Mouse (Mus musculus) forebrain, embryonic 13.5 days (tissue): ENCODE measurements at regions not wholly inside any gene's neighbourhood (a gene's known extent, or its start where the extent isn't known, plus 50 kb on each side); places are given as distances from the start of the nearest gene placed in this dataset.
A peak's percentile ranks its signal among the peaks of the same experiment; 100 is the strongest.

ENCODE experiments used
- ATAC-seq: fragments of 200-750 bp; cut with Nextera tagmentation; 2 replicates; pipeline ENCODE4 v1.8.0; 2017
- H3K27ac ChIP-seq: fragments of 300-500 bp; sonication (generic); 2 replicates; pipeline ENCODE4 v1.5.1; 2015; ENCODE audit warnings: inconsistent platforms, mild to moderate bottlenecking, moderate library complexity
- H3K27me3 ChIP-seq: fragments of 300-500 bp; sonication (generic); 2 replicates; pipeline ENCODE4 v1.6.1; 2015; ENCODE audit warnings: mild to moderate bottlenecking, inconsistent platforms
- H3K36me3 ChIP-seq: fragments of 300-500 bp; sonication (generic); 2 replicates; pipeline ENCODE4 v1.6.1; 2015; ENCODE audit warnings: mild to moderate bottlenecking, inconsistent platforms; ENCODE audit not compliant: poor library complexity, severe bottlenecking
- H3K4me1 ChIP-seq: fragments of 300-500 bp; sonication (generic); 2 replicates; pipeline ENCODE4 v1.6.1; 2015; ENCODE audit warnings: inconsistent platforms
- H3K4me2 ChIP-seq: fragments of 300-500 bp; sonication (generic); 2 replicates; pipeline ENCODE4 v1.6.1; 2015; ENCODE audit warnings: inconsistent platforms, mild to moderate bottlenecking, moderate library complexity
- H3K4me3 ChIP-seq: fragments of 300-500 bp; sonication (generic); 2 replicates; pipeline ENCODE4 v1.5.1; 2015; ENCODE audit warnings: mild to moderate bottlenecking, inconsistent platforms
- H3K9ac ChIP-seq: fragments of 300-500 bp; sonication (generic); 2 replicates; pipeline ENCODE4 v1.6.1; 2015; ENCODE audit warnings: mild to moderate bottlenecking, inconsistent platforms
- H3K9me3 ChIP-seq: fragments of 300-500 bp; sonication (generic); replicated peaks from 2 replicates; pipeline ENCODE4 v1.6.1; 2016; ENCODE audit warnings: inconsistent platforms
- WGBS: fragments of 180-500 bp; shearing (Covaris S2); methylation state at CpG from one replicate; pipeline ENCODE4 v1.1.7; 2015; 5-methylcytosine and 5-hydroxymethylcytosine counted together

DNA sequence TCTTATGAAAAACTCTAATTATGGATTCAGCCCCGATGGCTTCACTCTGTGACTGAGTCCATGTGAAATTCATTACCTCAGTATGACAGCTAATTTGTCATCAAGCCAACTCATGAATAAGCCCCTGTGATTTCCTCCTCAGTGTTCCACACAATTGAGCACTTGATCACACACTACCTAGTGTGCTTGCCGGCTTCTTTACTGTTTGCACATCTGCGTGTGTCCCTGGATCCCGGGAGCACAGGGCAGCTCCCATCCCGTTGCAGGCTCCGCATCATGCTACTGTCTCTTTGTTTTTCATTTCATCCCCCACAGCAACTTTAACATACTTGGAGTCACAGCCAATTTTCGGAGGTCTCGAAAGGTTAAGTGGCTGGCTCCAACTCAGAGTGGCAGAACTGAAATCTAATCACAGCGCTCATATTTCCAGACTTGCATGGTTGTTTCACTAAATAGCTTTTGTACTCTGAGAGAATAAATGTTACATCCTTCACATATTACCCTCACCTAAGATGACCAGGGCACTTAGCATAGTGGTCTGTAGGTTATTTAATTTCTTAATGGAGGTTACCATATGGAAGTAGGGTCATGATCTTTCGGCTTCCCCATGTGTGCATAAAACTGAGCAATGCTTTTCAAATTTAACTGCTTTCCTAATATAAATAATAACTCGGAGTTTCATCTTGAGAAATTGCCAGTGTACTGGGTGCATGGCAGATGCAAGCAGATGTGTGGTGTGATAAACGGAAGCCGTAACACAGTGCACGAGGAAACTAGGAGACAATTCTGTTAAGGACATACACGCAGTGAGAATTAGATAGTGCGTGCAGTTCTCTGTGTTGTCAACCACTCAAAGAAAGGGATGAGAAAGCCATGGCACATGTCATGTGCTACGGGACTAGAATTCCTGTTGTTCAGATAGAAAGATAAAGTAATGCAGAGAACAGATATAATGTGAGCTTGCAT lies 313.0 kb upstream of the 5930422O12Rik start:
- Histone ChIP-seq H3K27me3 (no peaks in the 10 kb centered on the region), H3K4me1 (peaks cover 14% of the 10 kb centered on the region), H3K36me3 (no peaks in the 10 kb centered on the region), H3K4me2 (no peak overlapping the region), H3K4me3 (no peak overlapping the region), H3K9ac (no peak overlapping the region), H3K27ac (0 out of 2 replicates have a peak overlapping the region, but pooled peaks have one; percentile 5), H3K9me3 (no peaks in the 10 kb centered on the region)
- WGBS = 73% methylated on average over 17 of the region's 17 CpGs
- ATAC-seq = peak; percentile 75

DNA sequence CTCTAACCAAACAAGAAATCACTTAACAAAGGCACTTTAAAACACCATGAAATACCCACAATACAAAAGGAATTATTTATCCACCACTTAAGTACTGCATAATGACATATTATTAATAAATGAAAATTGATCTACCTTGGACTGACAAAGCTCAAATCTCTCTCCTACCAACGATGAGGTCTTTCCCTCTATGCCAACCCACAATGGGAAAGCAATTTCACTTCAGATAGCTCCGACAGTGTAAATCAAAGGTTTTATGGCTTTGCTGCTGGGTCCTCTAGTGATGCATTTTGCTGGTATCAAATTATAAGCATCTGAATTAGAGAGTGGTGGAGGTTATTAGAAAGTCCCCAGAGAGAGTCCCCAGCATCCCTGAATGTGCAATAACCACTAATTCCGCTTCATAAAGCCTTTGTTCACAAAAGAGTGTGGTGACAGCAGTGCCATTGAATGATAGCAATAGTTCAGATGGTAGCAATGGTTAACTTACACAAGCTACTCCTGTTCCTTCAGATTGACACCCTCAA lies 305.4 kb upstream of the 5930422O12Rik start:
- Histone ChIP-seq H3K9me3 (no peaks in the 10 kb centered on the region), H3K27ac (no peak overlapping the region), H3K9ac (no peak overlapping the region), H3K4me3 (no peak overlapping the region), H3K27me3 (no peaks in the 10 kb centered on the region), H3K36me3 (no peaks in the 10 kb centered on the region), H3K4me1 (no peaks in the 10 kb centered on the region), H3K4me2 (no peak overlapping the region)
- 80% methylated on average over 3 of the region's 3 CpGs for WGBS
- ATAC-seq = no peak

DNA sequence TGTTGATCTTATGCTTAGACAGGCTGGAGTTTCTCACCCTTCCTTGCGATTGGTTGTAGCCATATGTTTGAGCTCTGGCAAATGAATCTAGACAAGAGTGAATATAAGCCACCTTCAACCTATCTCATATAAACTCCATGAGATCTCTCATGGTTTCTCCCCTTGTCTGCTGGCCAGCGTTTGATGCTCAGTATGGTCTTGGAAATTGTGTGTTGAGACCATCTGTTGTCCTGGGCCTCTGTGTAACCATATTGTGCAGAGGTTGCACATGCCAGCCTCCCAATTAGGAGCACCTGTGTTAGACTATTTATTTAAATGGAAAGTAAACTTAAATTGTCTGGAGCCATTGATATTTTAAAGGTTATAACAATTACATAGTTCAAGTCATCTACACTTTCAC lies 301.5 kb upstream of the 5930422O12Rik start:
- H3K27ac ChIP-seq = no peak overlapping the region
- no peak overlapping the region for H3K4me3 ChIP-seq
- no peak for ATAC-seq
- H3K4me1 ChIP-seq = no peaks in the 10 kb centered on the region
- no peak overlapping the region for H3K9ac ChIP-seq
- no peaks in the 10 kb centered on the region for H3K9me3 ChIP-seq
- 85% methylated on average over 2 of the region's 2 CpGs for WGBS
- H3K36me3 ChIP-seq = no peaks in the 10 kb centered on the region
- no peaks in the 10 kb centered on the region for H3K27me3 ChIP-seq
- H3K4me2 ChIP-seq = no peak overlapping the region

DNA sequence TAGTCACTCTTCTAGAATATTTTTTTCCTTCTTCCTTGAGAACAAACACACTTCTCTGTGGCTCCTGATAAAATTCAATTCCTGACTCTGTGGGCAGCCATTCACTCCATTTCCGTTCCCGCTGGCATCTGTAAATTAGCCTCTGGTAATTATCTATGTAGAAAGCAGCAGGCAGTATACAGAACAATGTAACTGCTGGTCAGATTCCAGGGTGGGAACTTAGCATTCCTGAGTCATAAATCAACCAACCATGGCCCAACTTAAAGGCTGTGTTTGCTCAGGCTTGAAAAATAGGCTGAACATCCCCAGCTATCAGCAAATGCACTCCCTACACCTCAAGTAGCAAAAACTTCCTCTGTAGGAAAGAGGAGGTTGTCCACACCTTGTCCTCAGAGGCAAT lies 289.6 kb upstream of the 5930422O12Rik start:
- no peaks in the 10 kb centered on the region for H3K36me3 ChIP-seq
- 1% methylated on average over 2 of the region's 2 CpGs for WGBS
- H3K27ac ChIP-seq = no peak overlapping the region
- ATAC-seq = no peak
- no peak overlapping the region for H3K4me3 ChIP-seq
- no peak overlapping the region for H3K4me2 ChIP-seq
- no peaks in the 10 kb centered on the region for H3K9me3 ChIP-seq
- H3K4me1 ChIP-seq = peaks cover 6% of the 10 kb centered on the region; the same call in 1 of the 2 replicates
- no peaks in the 10 kb centered on the region for H3K27me3 ChIP-seq
- H3K9ac ChIP-seq = no peak overlapping the region

DNA sequence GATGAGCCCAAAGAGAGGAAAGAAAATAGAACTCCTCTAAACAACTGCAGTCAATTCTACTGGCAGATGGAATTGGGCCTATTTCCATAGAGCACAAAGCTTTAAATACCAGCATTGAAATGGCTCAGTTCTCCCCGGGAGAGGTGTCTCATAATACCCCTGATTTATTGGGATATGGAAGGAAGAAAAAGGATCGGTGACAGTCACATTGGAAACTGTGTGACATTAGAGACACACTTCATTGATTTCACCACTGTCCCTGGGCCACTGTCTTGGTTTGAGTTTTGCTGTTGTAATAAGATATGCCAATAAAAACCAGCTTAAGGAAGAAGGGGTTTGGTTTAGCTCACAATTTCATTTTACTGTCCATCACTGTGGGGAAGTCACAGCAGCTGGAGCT lies 288.7 kb upstream of the 5930422O12Rik start:
- Histone ChIP-seq H3K4me3 (no peak overlapping the region), H3K9me3 (no peaks in the 10 kb centered on the region), H3K36me3 (no peaks in the 10 kb centered on the region), H3K27me3 (no peaks in the 10 kb centered on the region), H3K9ac (no peak overlapping the region), H3K4me2 (no peak overlapping the region), H3K27ac (no peak overlapping the region), H3K4me1 (peaks cover 6% of the 10 kb centered on the region; the same call in 1 of the 2 replicates)
- WGBS = 41% methylated on average over 2 of the region's 2 CpGs
- no peak for ATAC-seq

DNA sequence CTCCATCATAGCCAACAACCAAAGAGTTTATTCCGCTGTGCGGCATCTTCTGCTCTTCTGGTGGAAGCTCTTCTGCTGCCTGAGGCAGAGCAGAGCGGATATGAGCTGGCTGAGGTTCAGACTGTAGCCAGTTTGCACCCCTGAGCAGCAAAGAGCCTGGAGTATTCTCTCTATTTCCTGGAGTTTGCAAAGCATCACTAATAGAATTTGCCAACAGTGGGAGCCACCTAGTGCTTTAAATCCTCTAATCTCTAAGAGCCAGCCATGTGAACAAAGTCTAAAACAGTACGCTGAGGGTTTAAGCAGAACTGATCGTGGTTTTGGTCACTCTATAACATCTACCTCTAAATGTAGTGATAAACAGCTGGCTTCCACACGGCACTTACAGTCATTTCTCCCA lies 250.9 kb upstream of the 5930422O12Rik start:
- peaks cover 6% of the 10 kb centered on the region for H3K9me3 ChIP-seq
- H3K4me3 ChIP-seq = no peak overlapping the region
- ATAC-seq = no peak
- no peaks in the 10 kb centered on the region for H3K4me1 ChIP-seq
- no peak overlapping the region for H3K4me2 ChIP-seq
- WGBS = 86% methylated on average over 6 of the region's 6 CpGs
- no peak overlapping the region for H3K27ac ChIP-seq
- H3K36me3 ChIP-seq = no peaks in the 10 kb centered on the region
- no peak overlapping the region for H3K9ac ChIP-seq
- H3K27me3 ChIP-seq = no peaks in the 10 kb centered on the region

DNA sequence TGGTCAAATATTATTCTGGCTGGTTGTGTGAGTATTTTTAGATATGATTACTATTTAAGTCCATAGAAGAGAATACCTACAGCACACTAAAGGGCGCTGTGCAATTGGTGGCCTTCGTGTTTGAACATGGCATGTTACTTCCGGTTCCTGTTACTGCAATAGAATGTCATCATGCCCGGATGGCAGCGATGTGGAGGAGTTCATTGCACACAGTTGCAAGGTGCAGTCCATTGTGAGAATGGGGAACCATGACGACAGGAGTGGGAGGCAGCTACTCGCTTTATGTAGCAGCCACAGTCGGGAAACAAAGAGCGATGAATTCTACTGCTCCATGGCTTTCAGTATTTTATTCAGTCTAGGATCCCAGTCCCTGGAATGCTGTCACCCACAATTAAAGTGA lies 245.5 kb upstream of the 5930422O12Rik start:
- Histone ChIP-seq H3K9me3 (peaks cover 6% of the 10 kb centered on the region), H3K4me2 (no peak overlapping the region), H3K36me3 (no peaks in the 10 kb centered on the region), H3K9ac (no peak overlapping the region), H3K4me3 (no peak overlapping the region), H3K27me3 (no peaks in the 10 kb centered on the region), H3K4me1 (no peaks in the 10 kb centered on the region), H3K27ac (no peak overlapping the region)
- WGBS = 68% methylated on average over 9 of the region's 9 CpGs
- no peak for ATAC-seq
